Mouse (Mus musculus): ENCODE data around the gene Grin2c.

DNA sequence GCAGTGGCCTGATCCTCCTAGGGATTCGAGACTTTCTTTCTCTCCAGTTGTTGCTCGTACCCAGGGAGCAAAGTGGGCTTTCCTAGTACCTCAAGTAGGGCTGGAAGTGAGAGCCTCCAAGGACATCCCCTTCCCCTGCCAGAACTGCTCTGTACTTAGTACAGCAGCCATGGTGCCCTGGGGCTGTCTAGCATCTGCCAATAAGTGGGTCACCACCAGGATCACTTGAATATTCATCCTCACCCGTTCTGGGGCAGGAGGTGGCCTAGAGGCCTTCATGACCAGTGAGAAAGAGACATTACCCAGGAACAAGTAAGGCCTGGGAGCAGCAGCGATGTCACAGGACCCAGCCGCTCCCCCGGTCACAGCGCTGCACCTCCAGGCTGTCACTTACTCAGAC, 57.1 kb downstream of the Grin2c start:
- TF ChIP-seq CTCF (IDR thresholded peaks at IDR 0.05; ENCODE audit: low read depth, low read length) (no peak), POLR2A (IDR thresholded peaks at IDR 0.05; ENCODE audit: insufficient read depth, low read length) (no peak)

Data from ES-Bruce4 (cell line).